Mouse (Mus musculus) hindbrain, embryonic 11.5 days (tissue): ENCODE data around the gene Selenom. TPM values are rescaled to one million over a fixed set of nuclear protein-coding genes. Genes with fewer than 3 reads are reported as not detected.
A peak's percentile ranks its signal among the peaks of the same experiment; 100 is the strongest.

Experiments
- ATAC-seq: fragments of 200-750 bp; cut with Nextera tagmentation; 2 replicates; pipeline ENCODE4 v1.8.0; 2017; ENCODE audit warnings: mild to moderate bottlenecking, moderate TSS enrichment, moderate library complexity; ENCODE audit not compliant: low FRiP score
- DNase-seq: peaks from one replicate; pipeline ENCODE4 v3.0.0-alpha.2; 2015; ENCODE audit warnings: low spot score
- H3K27ac ChIP-seq: fragments of 300-500 bp; sonication (generic); 2 replicates; pipeline ENCODE4 v1.5.1; 2014; ENCODE audit warnings: mild to moderate bottlenecking, low read depth, low read length
- H3K27me3 ChIP-seq: fragments of 300-500 bp; sonication (generic); 2 replicates; pipeline ENCODE4 v1.6.1; 2014; ENCODE audit warnings: mild to moderate bottlenecking, low read length, moderate library complexity, mixed read lengths; ENCODE audit not compliant: control insufficient read depth, insufficient read depth
- H3K36me3 ChIP-seq: fragments of 300-500 bp; sonication (generic); 2 replicates; pipeline ENCODE4 v1.6.1; 2014; ENCODE audit warnings: mild to moderate bottlenecking, low read length, moderate library complexity, mixed read lengths; ENCODE audit not compliant: control insufficient read depth, insufficient read depth
- H3K4me1 ChIP-seq: fragments of 300-500 bp; sonication (generic); replicated peaks from 2 replicates; pipeline ENCODE4 v1.6.1; 2014; ENCODE audit warnings: low read length, mixed read lengths; ENCODE audit not compliant: control insufficient read depth, insufficient read depth
- H3K4me2 ChIP-seq: fragments of 300-500 bp; sonication (generic); replicated peaks from 2 replicates; pipeline ENCODE4 v1.6.1; 2014; ENCODE audit warnings: mild to moderate bottlenecking, low read depth, low read length
- H3K4me3 ChIP-seq: fragments of 300-500 bp; sonication (generic); 2 replicates; pipeline ENCODE4 v1.5.1; 2014; ENCODE audit warnings: low read depth, low read length
- H3K9ac ChIP-seq: fragments of 300-500 bp; sonication (generic); 2 replicates; pipeline ENCODE4 v1.6.1; 2014; ENCODE audit warnings: low read depth, low read length
- H3K9me3 ChIP-seq: fragments of 300-500 bp; sonication (generic); 2 replicates; pipeline ENCODE4 v1.6.1; 2016; ENCODE audit warnings: low read length; ENCODE audit not compliant: control insufficient read depth
- WGBS: fragments of 180-500 bp; shearing (Covaris S2); extraction: QIAGEN DNeasy Blood & Tissue Kit; methylation state at CpG from one replicate; pipeline ENCODE4 v1.1.7; 2014; 5-methylcytosine and 5-hydroxymethylcytosine counted together
- polyA plus RNA-seq: library from polyadenylated mRNA; unstranded; fragments of >200 nt; fragmentation: Nextera tagmentation; extraction: Ambion mirVana; gene quantifications from 2 replicates; pipeline ENCODE4 v1.2.1, GENCODE M21; 2014

Selenom gene
- polyA plus RNA-seq, 1 experiment from 2014 or later: 66.5 TPM

DNA sequence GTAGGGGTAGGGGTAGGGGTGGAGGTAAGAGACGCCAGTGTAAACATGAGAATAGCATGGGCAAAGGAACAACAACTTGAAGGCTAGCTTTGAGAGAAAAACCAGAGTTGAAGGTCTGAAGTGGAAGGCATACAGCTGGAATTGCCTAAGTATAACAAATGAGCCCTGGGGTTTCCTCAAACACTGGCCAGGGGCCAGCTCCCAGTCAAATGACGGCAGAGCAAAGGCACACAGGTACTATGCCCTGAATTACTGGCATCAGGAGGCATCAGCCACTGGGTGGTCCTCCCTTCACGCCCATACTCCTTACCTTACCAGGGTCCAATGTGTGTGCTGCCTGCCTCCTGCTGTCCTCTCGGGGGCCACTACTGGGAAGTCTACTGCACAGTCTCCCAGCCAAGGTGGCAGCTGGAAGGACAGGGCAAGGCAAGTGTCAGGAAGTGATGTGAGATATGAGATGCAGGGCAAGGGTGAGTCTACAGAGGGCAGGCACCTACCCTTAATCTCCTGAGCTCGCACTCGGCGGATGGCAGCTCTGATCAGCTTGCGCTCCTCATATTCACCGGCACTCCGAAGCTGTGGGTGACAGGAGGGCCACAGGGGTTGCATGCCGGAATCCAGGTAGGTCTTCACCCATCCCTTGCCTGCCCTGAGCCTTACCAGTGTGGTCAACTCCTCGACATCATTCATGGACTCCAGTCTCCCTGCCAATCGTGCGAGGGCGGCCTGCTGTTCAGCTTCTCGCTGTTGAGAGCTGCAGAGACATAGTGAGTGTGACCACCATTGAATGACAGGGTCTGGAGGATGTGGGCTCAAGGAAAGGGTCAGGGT lies 17.8 kb downstream of the Selenom start:
- WGBS: 94% methylated on average over 16 of the region's 16 CpGs
- peaks cover 2% of the 10 kb centered on the region; the same call in 1 of the 2 replicates for H3K36me3 ChIP-seq

GRCm38 (mm10) chr11:3533406-3533932 lies 19.0 kb downstream of the Selenom start:
- Histone ChIP-seq H3K27me3 (no peaks in the 10 kb centered on the region), H3K27ac (no peak overlapping the region), H3K4me1 (peaks cover 6% of the 10 kb centered on the region), H3K9ac (no peak overlapping the region), H3K4me3 (no peak overlapping the region), H3K36me3 (peaks cover 2% of the 10 kb centered on the region; the same call in 1 of the 2 replicates), H3K9me3 (no peaks in the 10 kb centered on the region), H3K4me2 (no peak overlapping the region)
- 87% methylated on average over 17 of the region's 17 CpGs for whole genome bisulfite sequencing
- DNase-seq (no peak), ATAC-seq (no peak)

More for the DNA sequence above, 17.8 kb downstream of the Selenom start:
- Histone ChIP-seq H3K27ac (no peak overlapping the region), H3K27me3 (no peaks in the 10 kb centered on the region), H3K4me2 (no peak overlapping the region), H3K9ac (no peak overlapping the region), H3K4me1 (peaks cover 4% of the 10 kb centered on the region; the same call in 1 of the 2 replicates), H3K9me3 (no peaks in the 10 kb centered on the region), H3K4me3 (no peak overlapping the region)
- DNase-seq: no peak
- ATAC-seq: no peak

DNA sequence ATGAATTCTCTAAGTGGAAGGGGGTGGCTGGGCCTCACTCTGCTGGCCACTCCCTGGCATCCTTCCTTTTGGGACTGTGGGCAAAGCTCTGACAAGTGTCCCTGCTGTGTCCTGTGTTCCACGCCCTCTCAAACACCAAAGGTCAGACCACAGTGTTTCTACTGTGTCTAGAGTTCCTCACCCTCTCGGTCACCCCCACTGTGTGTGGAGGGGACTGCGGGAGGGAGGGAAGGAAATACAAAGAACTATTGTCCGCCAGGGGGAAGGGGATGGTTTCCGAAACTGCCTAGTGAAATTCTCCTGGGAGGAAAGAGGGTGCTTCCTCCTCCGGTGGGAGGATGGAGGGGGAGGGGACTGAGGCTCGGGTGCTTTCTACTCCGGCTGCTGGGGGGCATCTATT lies 20.5 kb downstream of the Selenom start:
- 4% methylated on average over 8 of the region's 8 CpGs for WGBS
- H3K4me1 ChIP-seq: peaks cover 6% of the 10 kb centered on the region
- peaks cover 2% of the 10 kb centered on the region; the same call in 1 of the 2 replicates for H3K36me3 ChIP-seq
- H3K9me3 ChIP-seq: no peaks in the 10 kb centered on the region
- DNase-seq (no peak), ATAC-seq (peak; percentile 23; the same call in 1 of the 2 replicates)
- H3K4me3 ChIP-seq: no peak overlapping the region
- 0 out of 2 replicates have a peak overlapping the region, but pooled peaks have one; percentile 79 for H3K4me2 ChIP-seq
- H3K9ac ChIP-seq: no peak overlapping the region
- H3K27me3 ChIP-seq: no peaks in the 10 kb centered on the region
- no peak overlapping the region for H3K27ac ChIP-seq

GRCm38 (mm10) chr11:3535406-3535986 lies 21.0 kb downstream of the Selenom start:
- no peaks in the 10 kb centered on the region for H3K27me3 ChIP-seq
- WGBS: under 1% methylated on average over 35 of the region's 36 CpGs
- no peaks in the 10 kb centered on the region for H3K9me3 ChIP-seq
- peak; percentile 82 for ATAC-seq
- H3K9ac ChIP-seq: peak overlapping the region; percentile 42
- peaks cover 2% of the 10 kb centered on the region; the same call in 1 of the 2 replicates for H3K36me3 ChIP-seq
- H3K4me1 ChIP-seq: peaks cover 6% of the 10 kb centered on the region
- peak overlapping the region; percentile 12 for H3K27ac ChIP-seq
- peak overlapping the region; percentile 36 for H3K4me3 ChIP-seq
- peak overlapping the region; percentile 79 for H3K4me2 ChIP-seq
- DNase-seq: peak; percentile 98

- Histone ChIP-seq H3K27ac (peak overlapping the region; percentile 12), H3K27me3 (no peaks in the 10 kb centered on the region), H3K9me3 (no peaks in the 10 kb centered on the region), H3K4me1 (peaks cover 6% of the 10 kb centered on the region), H3K4me3 (peak overlapping the region; percentile 36), H3K4me2 (peak overlapping the region; percentile 79), H3K9ac (peak overlapping the region; percentile 42), H3K36me3 (0 out of 2 replicates have a peak, but pooled peaks cover 2% of the 10 kb centered on the region)
- DNase-seq (no peak), ATAC-seq (no peak)
- WGBS: 49% methylated on average over 5 of the region's 5 CpGs
Measured at GRCm38 (mm10) chr11:3536082-3536481, 21.6 kb downstream of the Selenom start.

DNA sequence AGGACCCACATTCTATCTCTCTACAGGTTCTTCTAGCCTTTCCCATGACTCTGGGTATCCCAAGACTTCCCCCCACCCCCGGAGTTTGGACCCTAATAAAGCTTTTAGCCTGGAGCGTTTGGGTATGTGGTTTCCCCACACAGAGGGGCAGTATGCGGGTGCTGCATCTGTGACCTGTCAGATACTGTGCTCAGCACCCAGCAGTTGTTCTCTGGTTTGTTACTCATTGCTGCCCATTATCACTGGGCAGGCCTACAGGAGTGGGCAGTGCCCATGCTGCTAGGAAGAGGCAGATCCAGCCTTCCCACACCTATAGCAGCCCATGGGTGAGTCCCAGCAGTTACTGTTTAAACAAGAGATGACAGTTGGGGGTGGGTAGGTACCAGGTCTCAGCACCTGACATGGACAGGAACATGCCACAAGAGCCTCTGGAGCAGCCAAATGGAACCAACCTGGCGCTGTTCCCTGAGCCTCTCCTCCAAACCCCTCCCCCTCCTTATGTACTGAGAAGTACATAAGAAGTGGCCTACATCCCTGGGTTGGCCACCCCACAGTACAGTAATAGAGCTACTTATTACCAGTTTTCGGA lies 22.4 kb downstream of the Selenom start:
- H3K27me3 ChIP-seq: no peaks in the 10 kb centered on the region
- 95% methylated on average over 5 of the region's 5 CpGs for WGBS
- H3K4me3 ChIP-seq: no peak overlapping the region
- no peaks in the 10 kb centered on the region for H3K9me3 ChIP-seq
- H3K36me3 ChIP-seq: 0 out of 2 replicates have a peak, but pooled peaks cover 2% of the 10 kb centered on the region
- no peak overlapping the region for H3K4me2 ChIP-seq
- DNase-seq: no peak
- peaks cover 6% of the 10 kb centered on the region for H3K4me1 ChIP-seq
- no peak for ATAC-seq
- H3K27ac ChIP-seq: no peak overlapping the region
- no peak overlapping the region for H3K9ac ChIP-seq

DNA sequence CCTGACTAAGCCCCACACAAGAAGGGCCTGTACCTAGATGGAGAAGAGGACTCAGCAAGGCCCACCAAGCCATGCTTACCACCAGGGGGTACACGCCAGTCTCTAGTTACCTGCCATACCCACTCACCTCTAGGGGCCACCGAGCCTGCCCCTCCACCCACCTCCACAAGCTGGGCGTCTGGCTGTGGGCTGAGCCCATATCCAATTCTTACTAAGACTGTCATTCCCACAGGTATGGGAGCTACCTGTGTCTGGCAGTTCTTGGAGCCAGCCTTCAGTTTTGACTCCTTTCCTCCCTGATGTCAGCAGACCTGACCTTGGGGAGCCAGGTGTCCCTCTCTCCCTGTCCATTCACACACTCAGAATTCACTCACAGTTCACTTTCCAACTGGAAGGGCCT lies 23.2 kb downstream of the Selenom start:
- DNase-seq (no peak), ATAC-seq (no peak)
- H3K9me3 ChIP-seq: no peaks in the 10 kb centered on the region
- 0 out of 2 replicates have a peak, but pooled peaks cover under 1% of the 10 kb centered on the region for H3K36me3 ChIP-seq
- peaks cover 6% of the 10 kb centered on the region for H3K4me1 ChIP-seq
- no peak overlapping the region for H3K9ac ChIP-seq
- no peak overlapping the region for H3K27ac ChIP-seq
- no peaks in the 10 kb centered on the region for H3K27me3 ChIP-seq
- 0 out of 2 replicates have a peak overlapping the region, but pooled peaks have one; percentile 6 for H3K4me3 ChIP-seq
- H3K4me2 ChIP-seq: peak overlapping the region; percentile 48; the same call in 1 of the 2 replicates
- WGBS: 91% methylated on average over 3 of the region's 3 CpGs

GRCm38 (mm10) chr11:3538341-3538740 lies 23.9 kb downstream of the Selenom start:
- H3K9me3 ChIP-seq: no peaks in the 10 kb centered on the region
- no peaks in the 10 kb centered on the region for H3K27me3 ChIP-seq
- H3K4me3 ChIP-seq: peak overlapping the region; percentile 46
- peak overlapping the region; percentile 48 for H3K4me2 ChIP-seq
- H3K4me1 ChIP-seq: peaks cover 6% of the 10 kb centered on the region
- peak overlapping the region; percentile 61 for H3K9ac ChIP-seq
- no peak for DNase-seq
- ATAC-seq: no peak
- H3K36me3 ChIP-seq: no peaks in the 10 kb centered on the region
- no peak overlapping the region for H3K27ac ChIP-seq
- WGBS: 71% methylated on average over 4 of the region's 4 CpGs
